Mouse (Mus musculus): ENCODE measurements around the gene Slc40a1. TPM values are rescaled to one million over a fixed set of nuclear protein-coding genes. Genes with fewer than 3 reads are reported as not detected.

Slc40a1 gene
- polyA plus RNA-seq, 1 experiment from 2014 or later = 74.0 TPM

DNA sequence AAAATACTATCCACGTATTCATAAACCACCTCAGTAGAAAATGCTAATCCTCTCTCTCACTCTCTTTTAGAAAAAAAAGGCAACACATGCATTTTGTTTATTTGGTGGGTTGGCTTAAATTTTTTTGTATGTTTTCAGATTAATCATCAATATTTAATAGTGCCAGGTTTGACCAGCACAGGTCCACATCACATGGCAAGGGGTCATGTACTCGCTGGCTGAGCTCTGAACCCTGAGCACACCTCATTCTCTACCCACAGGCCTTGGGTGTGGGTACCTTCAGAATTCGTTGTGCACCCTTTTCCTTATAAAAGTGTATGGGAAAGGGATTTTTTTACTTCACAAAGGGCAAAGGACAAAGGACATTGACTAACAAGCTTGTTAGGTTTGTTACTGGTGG is 22.2 kb downstream of the Slc40a1 start:
- no peak overlapping the region for H3K4me2 ChIP-seq (replicated peaks; ENCODE audit: low read depth, low read length)
- H3K9me3 ChIP-seq (ENCODE audit: control insufficient read depth, low read depth, low read length) = no peaks in the 10 kb centered on the region
- no peak for ATAC-seq (ENCODE audit: insufficient number of reproducible peaks, insufficient read depth, low FRiP score, low read depth)
- H3K36me3 ChIP-seq (ENCODE audit: control insufficient read depth, insufficient read depth, low read length) = peaks cover 2% of the 10 kb centered on the region; the same call in 1 of the 2 replicates
- 81% methylated on average over 3 of the region's 3 CpGs for WGBS
- no peak overlapping the region for H3K27ac ChIP-seq (ENCODE audit: low read length)
- peaks cover 10% of the 10 kb centered on the region for H3K4me1 ChIP-seq (ENCODE audit: control insufficient read depth, insufficient read depth, low read length)
- H3K27me3 ChIP-seq (ENCODE audit: control insufficient read depth, insufficient read depth, low read length) = no peaks in the 10 kb centered on the region
- H3K9ac ChIP-seq (replicated peaks; ENCODE audit: low read depth, low read length) = no peak overlapping the region
- no peak overlapping the region for H3K4me3 ChIP-seq (ENCODE audit: low read depth, low read length)

DNA sequence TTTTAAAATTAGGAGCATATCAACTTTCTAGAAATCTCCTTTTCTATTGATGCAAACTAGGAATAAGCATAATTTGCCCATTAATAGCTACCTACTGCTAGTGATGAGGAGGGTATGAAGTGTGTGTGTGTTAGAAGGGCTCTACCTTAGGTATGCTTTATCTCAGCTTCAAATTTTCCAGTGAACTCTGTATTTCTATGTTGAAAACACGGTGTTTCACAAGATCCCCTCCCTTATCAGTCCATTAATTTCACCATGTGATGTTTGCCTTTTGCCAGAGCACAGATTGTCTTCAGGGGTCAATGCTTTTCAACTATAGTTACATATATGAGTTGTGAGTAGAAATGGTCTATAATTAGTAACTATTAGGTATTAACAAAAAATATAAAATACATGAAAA is 28.3 kb downstream of the Slc40a1 start:
- WGBS = 25% methylated on average over 1 of the region's 1 CpGs
- H3K36me3 ChIP-seq (ENCODE audit: control insufficient read depth, insufficient read depth, low read length) = no peaks in the 10 kb centered on the region
- no peaks in the 10 kb centered on the region for H3K9me3 ChIP-seq (ENCODE audit: control insufficient read depth, low read depth, low read length)
- no peaks in the 10 kb centered on the region for H3K27me3 ChIP-seq (ENCODE audit: control insufficient read depth, insufficient read depth, low read length)
- H3K4me1 ChIP-seq (ENCODE audit: control insufficient read depth, insufficient read depth, low read length) = no peaks in the 10 kb centered on the region
- H3K4me2 ChIP-seq (replicated peaks; ENCODE audit: low read depth, low read length) = no peak overlapping the region
- no peak overlapping the region for H3K27ac ChIP-seq (ENCODE audit: low read length)
- no peak for ATAC-seq (ENCODE audit: insufficient number of reproducible peaks, insufficient read depth, low FRiP score, low read depth)
- H3K9ac ChIP-seq (replicated peaks; ENCODE audit: low read depth, low read length) = no peak overlapping the region
- H3K4me3 ChIP-seq (ENCODE audit: low read depth, low read length) = no peak overlapping the region

DNA sequence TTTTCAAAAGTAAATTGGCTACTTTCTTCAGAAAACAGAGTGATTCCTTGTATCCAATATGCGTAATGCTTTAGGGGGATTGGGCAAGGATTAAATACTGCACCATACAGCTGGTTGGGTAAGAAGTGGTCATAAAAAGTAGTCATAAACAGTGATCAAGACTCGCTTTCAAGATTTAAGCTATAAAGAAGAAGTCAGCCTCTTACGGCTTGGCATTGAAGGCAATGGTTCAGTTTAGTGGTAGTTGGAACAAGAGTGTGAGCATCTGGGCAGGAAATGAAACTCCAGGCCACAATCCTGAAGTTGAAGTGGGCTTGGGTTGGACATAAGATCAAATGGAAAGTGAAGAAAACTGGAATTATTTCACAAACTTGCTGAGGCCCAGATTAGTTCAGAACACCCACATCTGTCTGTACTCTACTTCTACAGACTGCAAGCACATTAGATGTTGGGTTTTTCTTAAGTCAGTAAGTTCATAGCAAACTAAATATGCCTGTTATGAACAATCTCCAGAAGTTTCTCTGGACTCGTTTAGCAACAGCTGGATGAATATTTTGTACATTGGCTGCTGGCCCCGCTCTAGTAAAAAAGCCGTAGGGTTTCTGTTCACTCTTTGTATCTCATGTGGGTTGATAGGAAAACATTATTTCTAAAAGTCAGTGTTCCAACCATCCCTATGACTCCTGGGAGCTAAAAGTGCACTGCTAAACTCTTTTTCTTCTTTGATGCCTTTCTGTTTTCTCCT is 32.0 kb downstream of the Slc40a1 start:
- Histone ChIP-seq H3K4me2 (replicated peaks; ENCODE audit: low read depth, low read length) (no peak overlapping the region), H3K36me3 (ENCODE audit: control insufficient read depth, insufficient read depth, low read length) (no peaks in the 10 kb centered on the region), H3K9ac (replicated peaks; ENCODE audit: low read depth, low read length) (no peak overlapping the region), H3K9me3 (ENCODE audit: control insufficient read depth, low read depth, low read length) (no peaks in the 10 kb centered on the region), H3K27ac (ENCODE audit: low read length) (no peak overlapping the region), H3K4me1 (ENCODE audit: control insufficient read depth, insufficient read depth, low read length) (no peaks in the 10 kb centered on the region), H3K4me3 (ENCODE audit: low read depth, low read length) (no peak overlapping the region), H3K27me3 (ENCODE audit: control insufficient read depth, insufficient read depth, low read length) (no peaks in the 10 kb centered on the region)
- WGBS = 87% methylated on average over 6 of the region's 6 CpGs
- no peak for ATAC-seq (ENCODE audit: insufficient number of reproducible peaks, insufficient read depth, low FRiP score, low read depth)

DNA sequence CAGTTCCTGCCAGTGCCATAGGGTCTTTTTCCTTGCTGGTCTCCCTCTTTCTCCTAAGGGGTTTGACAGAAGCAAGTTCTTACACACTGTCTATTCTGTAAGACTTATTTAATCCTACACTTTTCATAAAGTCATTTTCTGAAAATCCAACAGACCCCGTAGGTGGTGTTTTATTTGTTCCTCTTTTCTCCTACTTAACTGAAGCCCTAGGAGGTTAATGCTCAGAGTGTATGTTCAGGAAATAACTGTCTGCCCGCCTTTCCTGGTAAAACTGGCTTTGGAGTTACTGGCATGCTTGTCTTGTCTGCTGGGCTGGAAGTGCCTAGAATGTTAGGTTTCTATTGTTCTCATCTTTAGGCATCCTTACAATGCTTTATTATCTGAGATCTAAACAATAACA is 34.3 kb downstream of the Slc40a1 start:
- no peaks in the 10 kb centered on the region for H3K27me3 ChIP-seq (ENCODE audit: control insufficient read depth, insufficient read depth, low read length)
- H3K9ac ChIP-seq (replicated peaks; ENCODE audit: low read depth, low read length) = no peak overlapping the region
- WGBS = 61% methylated on average over 2 of the region's 2 CpGs
- no peaks in the 10 kb centered on the region for H3K4me1 ChIP-seq (ENCODE audit: control insufficient read depth, insufficient read depth, low read length)
- no peak overlapping the region for H3K4me2 ChIP-seq (replicated peaks; ENCODE audit: low read depth, low read length)
- H3K36me3 ChIP-seq (ENCODE audit: control insufficient read depth, insufficient read depth, low read length) = no peaks in the 10 kb centered on the region
- no peak overlapping the region for H3K4me3 ChIP-seq (ENCODE audit: low read depth, low read length)
- H3K27ac ChIP-seq (ENCODE audit: low read length) = no peak overlapping the region
- no peak for ATAC-seq (ENCODE audit: insufficient number of reproducible peaks, insufficient read depth, low FRiP score, low read depth)
- no peaks in the 10 kb centered on the region for H3K9me3 ChIP-seq (ENCODE audit: control insufficient read depth, low read depth, low read length)

DNA sequence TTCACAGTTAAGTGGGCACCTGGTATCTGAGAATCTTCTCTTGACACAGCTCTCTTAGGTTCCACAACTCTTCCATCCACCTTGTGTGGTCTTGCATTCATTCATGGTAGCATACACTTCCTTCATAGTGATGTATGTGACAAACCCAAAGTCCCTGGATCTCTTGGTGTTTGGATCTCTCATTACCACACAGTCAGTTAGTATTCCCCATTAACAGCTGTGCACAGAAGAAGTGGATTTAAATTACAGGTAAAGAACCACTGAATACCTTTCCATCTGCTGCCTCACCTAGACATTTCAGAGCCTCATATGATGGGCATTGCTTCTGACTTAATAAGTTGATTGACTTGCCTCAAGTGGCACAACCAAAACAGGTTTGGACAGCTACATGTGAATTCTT is 36.1 kb downstream of the Slc40a1 start, which contains the start of gene Gm5269:
Gene Gm5269 (minus strand): TSS at position 101 of the 400 bp plus-strand sequence.
- Histone ChIP-seq H3K27me3 (ENCODE audit: control insufficient read depth, insufficient read depth, low read length) (no peaks in the 10 kb centered on the region), H3K27ac (ENCODE audit: low read length) (no peak within 1 kb of the TSS), H3K9me3 (ENCODE audit: control insufficient read depth, low read depth, low read length) (no peaks in the 10 kb centered on the region), H3K36me3 (ENCODE audit: control insufficient read depth, insufficient read depth, low read length) (no peaks in the 10 kb centered on the region), H3K4me1 (ENCODE audit: control insufficient read depth, insufficient read depth, low read length) (no peaks in the 10 kb centered on the region), H3K4me2 (replicated peaks; ENCODE audit: low read depth, low read length) (no peak within 1 kb of the TSS), H3K4me3 (ENCODE audit: low read depth, low read length) (no peak within 1 kb of the TSS), H3K9ac (replicated peaks; ENCODE audit: low read depth, low read length) (no peak within 1 kb of the TSS)
- ATAC-seq (ENCODE audit: insufficient number of reproducible peaks, insufficient read depth, low FRiP score, low read depth) = no peak

DNA sequence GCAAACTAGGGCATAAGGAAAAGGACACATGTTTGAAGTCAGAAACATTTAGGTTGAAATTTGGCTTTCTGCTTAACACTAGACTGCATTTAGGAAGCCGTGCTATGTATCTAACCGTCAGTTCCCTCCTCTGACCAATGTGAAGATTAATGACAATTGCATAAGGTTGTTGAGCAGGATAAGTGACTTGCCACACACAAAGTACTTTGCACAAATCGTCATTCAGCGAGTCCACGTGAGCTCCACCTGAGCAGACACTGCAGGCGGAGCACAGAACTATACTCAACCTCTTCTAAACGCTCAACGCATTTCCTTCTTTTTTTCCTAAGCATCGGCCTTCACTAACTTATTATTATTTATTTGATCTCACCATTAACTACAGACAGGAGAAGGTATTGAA is 39.5 kb downstream of the Slc40a1 start:
- H3K9ac ChIP-seq (replicated peaks; ENCODE audit: low read depth, low read length) = no peak overlapping the region
- H3K27ac ChIP-seq (ENCODE audit: low read length) = no peak overlapping the region
- 0 out of 2 replicates have a peak, but pooled peaks have one; percentile 28 for ATAC-seq (ENCODE audit: insufficient number of reproducible peaks, insufficient read depth, low FRiP score, low read depth)
- no peaks in the 10 kb centered on the region for H3K4me1 ChIP-seq (ENCODE audit: control insufficient read depth, insufficient read depth, low read length)
- no peak overlapping the region for H3K4me3 ChIP-seq (ENCODE audit: low read depth, low read length)
- 56% methylated on average over 9 of the region's 9 CpGs for WGBS
- H3K4me2 ChIP-seq (replicated peaks; ENCODE audit: low read depth, low read length) = no peak overlapping the region
- no peaks in the 10 kb centered on the region for H3K27me3 ChIP-seq (ENCODE audit: control insufficient read depth, insufficient read depth, low read length)
- H3K36me3 ChIP-seq (ENCODE audit: control insufficient read depth, insufficient read depth, low read length) = no peaks in the 10 kb centered on the region
- H3K9me3 ChIP-seq (ENCODE audit: control insufficient read depth, low read depth, low read length) = no peaks in the 10 kb centered on the region

DNA sequence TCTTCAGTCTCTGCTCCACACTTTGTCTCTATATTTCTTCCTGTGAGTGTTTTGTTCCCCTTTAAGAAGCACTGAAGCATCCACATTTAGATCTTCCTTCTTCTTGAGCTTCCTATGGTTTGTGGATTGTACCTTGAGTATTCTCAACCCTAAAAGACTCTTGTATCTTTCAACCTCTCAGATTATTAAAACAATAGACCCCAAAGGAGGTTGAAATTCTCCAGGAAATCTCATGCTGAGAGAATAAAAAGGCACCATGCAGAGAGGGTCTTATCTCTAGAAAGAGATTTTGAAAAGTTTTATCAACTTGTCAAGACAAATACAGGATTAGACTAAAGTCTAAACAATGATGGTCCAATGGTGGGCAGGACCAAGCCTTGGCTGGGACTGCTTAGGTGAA is 42.9 kb downstream of the Slc40a1 start:
- no peaks in the 10 kb centered on the region for H3K36me3 ChIP-seq (ENCODE audit: control insufficient read depth, insufficient read depth, low read length)
- no peak overlapping the region for H3K4me2 ChIP-seq (replicated peaks; ENCODE audit: low read depth, low read length)
- H3K9ac ChIP-seq (replicated peaks; ENCODE audit: low read depth, low read length) = no peak overlapping the region
- ATAC-seq (ENCODE audit: insufficient number of reproducible peaks, insufficient read depth, low FRiP score, low read depth) = no peak
- no peaks in the 10 kb centered on the region for H3K4me1 ChIP-seq (ENCODE audit: control insufficient read depth, insufficient read depth, low read length)
- no peak overlapping the region for H3K27ac ChIP-seq (ENCODE audit: low read length)
- no peaks in the 10 kb centered on the region for H3K9me3 ChIP-seq (ENCODE audit: control insufficient read depth, low read depth, low read length)
- no peak overlapping the region for H3K4me3 ChIP-seq (ENCODE audit: low read depth, low read length)
- H3K27me3 ChIP-seq (ENCODE audit: control insufficient read depth, insufficient read depth, low read length) = no peaks in the 10 kb centered on the region

DNA sequence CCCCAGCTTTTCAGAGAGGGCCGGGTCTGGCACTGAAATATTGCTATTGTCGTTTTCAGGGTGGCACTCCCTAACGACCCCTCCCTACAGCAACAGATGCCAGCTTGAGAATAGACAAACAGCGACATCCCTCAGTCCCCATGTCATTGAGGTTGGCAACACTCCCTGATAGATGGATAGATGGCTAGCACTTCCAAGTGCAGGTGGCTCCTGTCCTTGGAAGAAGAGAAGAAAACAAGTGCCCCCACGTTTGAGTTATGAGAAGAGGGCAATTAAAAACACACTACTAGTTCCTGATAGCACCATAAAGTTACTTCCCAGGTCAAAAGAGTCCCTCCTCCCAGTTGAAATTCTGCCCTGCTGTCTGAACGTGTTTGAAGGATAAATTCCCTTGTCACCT is 44.2 kb downstream of the Slc40a1 start:
- Histone ChIP-seq H3K27ac (ENCODE audit: low read length) (no peak overlapping the region), H3K9me3 (ENCODE audit: control insufficient read depth, low read depth, low read length) (no peaks in the 10 kb centered on the region), H3K9ac (replicated peaks; ENCODE audit: low read depth, low read length) (no peak overlapping the region), H3K36me3 (ENCODE audit: control insufficient read depth, insufficient read depth, low read length) (no peaks in the 10 kb centered on the region), H3K27me3 (ENCODE audit: control insufficient read depth, insufficient read depth, low read length) (no peaks in the 10 kb centered on the region), H3K4me1 (ENCODE audit: control insufficient read depth, insufficient read depth, low read length) (no peaks in the 10 kb centered on the region), H3K4me3 (ENCODE audit: low read depth, low read length) (no peak overlapping the region), H3K4me2 (replicated peaks; ENCODE audit: low read depth, low read length) (no peak overlapping the region)
- WGBS = 37% methylated on average over 6 of the region's 6 CpGs
- ATAC-seq (ENCODE audit: insufficient number of reproducible peaks, insufficient read depth, low FRiP score, low read depth) = no peak

DNA sequence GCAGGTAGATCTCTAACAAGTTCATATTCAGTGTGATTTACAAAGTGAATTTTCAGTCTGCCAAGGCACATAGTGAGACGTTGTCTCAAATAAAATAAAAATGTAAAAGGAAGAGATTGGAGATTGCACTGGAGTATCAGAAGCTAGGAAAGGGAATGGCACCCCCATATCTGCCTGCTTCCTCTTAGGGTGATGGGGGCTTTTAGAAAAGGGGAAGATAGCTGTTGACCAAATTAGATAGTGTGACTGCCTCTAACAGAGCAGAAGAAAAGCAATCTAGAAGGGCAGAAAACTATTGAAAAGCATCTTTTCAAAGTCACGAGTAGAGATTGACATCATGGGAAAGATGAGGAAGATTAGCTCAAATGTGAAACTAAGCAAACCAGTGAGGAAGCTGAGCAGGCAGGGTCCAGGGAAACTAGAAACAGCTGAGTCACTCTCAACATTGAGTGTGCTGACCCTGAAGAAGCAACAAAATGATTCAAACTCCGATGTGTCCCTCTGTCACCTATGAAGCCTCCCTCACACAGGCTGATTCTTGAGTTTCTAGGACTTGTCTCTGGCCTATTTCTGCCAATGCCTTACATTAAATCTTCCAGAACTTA is 45.0 kb downstream of the Slc40a1 start:
- 77% methylated on average over 3 of the region's 3 CpGs for WGBS
- ATAC-seq (ENCODE audit: insufficient number of reproducible peaks, insufficient read depth, low FRiP score, low read depth) = no peak

More for the DNA sequence above, 45.0 kb downstream of the Slc40a1 start:
- Histone ChIP-seq H3K4me1 (ENCODE audit: control insufficient read depth, insufficient read depth, low read length) (no peaks in the 10 kb centered on the region), H3K27me3 (ENCODE audit: control insufficient read depth, insufficient read depth, low read length) (no peaks in the 10 kb centered on the region), H3K4me3 (ENCODE audit: low read depth, low read length) (no peak overlapping the region), H3K36me3 (ENCODE audit: control insufficient read depth, insufficient read depth, low read length) (no peaks in the 10 kb centered on the region), H3K27ac (ENCODE audit: low read length) (no peak overlapping the region), H3K4me2 (replicated peaks; ENCODE audit: low read depth, low read length) (no peak overlapping the region), H3K9ac (replicated peaks; ENCODE audit: low read depth, low read length) (no peak overlapping the region), H3K9me3 (ENCODE audit: control insufficient read depth, low read depth, low read length) (no peaks in the 10 kb centered on the region)
